ENCODE assay signal across 12 mouse cellular contexts in genomic region chr13:59676316-59677229, GRCm38 (mm10). TPM values are rescaled to one million over a fixed set of nuclear protein-coding genes. Genes with fewer than 3 reads are reported as not detected.
DNase-seq lines count a peak whose midpoint lies in the region; ATAC-seq lines count a peak whose summit lies in the region.
"Had no signal": no experiment of that assay in that cellular context is flagged by ENCODE, and none has a peak within 500 bp of the region (broad histone marks: within the 10 kb centered on the region; RNA-seq: fewer than 3 reads in every experiment).

No protein-coding gene starts in this region.

- H3K27ac ChIP-seq in heart, embryonic 14.5 days (replicated peaks in 1 of 2; ENCODE audit: control insufficient read depth in 1 of 2, insufficient read depth in 1 of 2, low read depth in 2 of 2, low read length in 2 of 2) = no peak overlapping the region
- H3K27ac ChIP-seq in embryonic facial prominence, embryonic 10.5 days (replicated peaks) = no peak overlapping the region
- H3K27ac ChIP-seq in kidney, embryonic 15.5 days = no peak overlapping the region

- H3K4me1 ChIP-seq in heart, embryonic 14.5 days (ENCODE audit: control insufficient read depth in 2 of 2, insufficient read depth in 2 of 2, low read length in 2 of 2) = peaks cover 2 to 7% of the 10 kb centered on the region in 2 experiments; a peak in 2 of 4 replicates
- H3K4me1 ChIP-seq in embryonic facial prominence, embryonic 10.5 days = peaks cover 37% of the 10 kb centered on the region
- H3K4me1 ChIP-seq in kidney, embryonic 15.5 days = peaks cover 21% of the 10 kb centered on the region

- H3K27me3 ChIP-seq in heart, embryonic 14.5 days (ENCODE audit: control insufficient read depth, insufficient read depth, low read length) = no peaks in the 10 kb centered on the region
- no peaks in the 10 kb centered on the region for H3K27me3 ChIP-seq in embryonic facial prominence, embryonic 10.5 days (replicated peaks; ENCODE audit: low read depth, poor library complexity, severe bottlenecking)
- no peaks in the 10 kb centered on the region for H3K27me3 ChIP-seq in kidney, embryonic 15.5 days

- H3K4me2 ChIP-seq in heart, embryonic 14.5 days (ENCODE audit: low read length) = no peak overlapping the region
- H3K4me2 ChIP-seq in kidney, embryonic 15.5 days = no peak overlapping the region

- no peak for DNase-seq in heart, postnatal 25 days (ENCODE audit: low spot score)
- DNase-seq in ES-CJ7 (ENCODE audit: low read depth, low spot score) = peak; percentile 54
- no peak for DNase-seq in embryonic facial prominence, embryonic 10.5 days (ENCODE audit: low spot score)
- no peak for DNase-seq in c-Kit-positive CD71-positive TER-119-positive erythroid progenitor cells, embryonic 14.5 days (ENCODE audit: low spot score)
- DNase-seq in embryo, embryonic 10 days (ENCODE audit: low spot score) = no peak

- no peak overlapping the region for H3K4me3 ChIP-seq in heart, embryonic 14.5 days (ENCODE audit: control insufficient read depth in 1 of 2, insufficient read depth in 1 of 2, low read depth in 1 of 2, low read length in 2 of 2)
- H3K4me3 ChIP-seq in embryonic facial prominence, embryonic 10.5 days = peak overlapping the region; percentile 91; the same call in 1 of the 2 replicates
- H3K4me3 ChIP-seq in kidney, embryonic 15.5 days (replicated peaks) = no peak overlapping the region

- intact Hi-C loops in heart, postnatal 25 days (cut with DNase I) = no loop called here

- H3K9me3 ChIP-seq in heart, embryonic 14.5 days (ENCODE audit: control insufficient read depth, low read length) = no peaks in the 10 kb centered on the region
- no peaks in the 10 kb centered on the region for H3K9me3 ChIP-seq in embryonic facial prominence, embryonic 10.5 days
- no peaks in the 10 kb centered on the region for H3K9me3 ChIP-seq in kidney, embryonic 15.5 days (replicated peaks)

- H3K36me3 ChIP-seq in heart, embryonic 14.5 days (ENCODE audit: control insufficient read depth, insufficient read depth, low read length) = no peaks in the 10 kb centered on the region
- no peaks in the 10 kb centered on the region; the same call in 1 of the 2 replicates for H3K36me3 ChIP-seq in embryonic facial prominence, embryonic 10.5 days (replicated peaks)
- no peaks in the 10 kb centered on the region for H3K36me3 ChIP-seq in kidney, embryonic 15.5 days

- 78% methylated on average over 12 of the region's 12 CpGs for WGBS in heart, embryonic 14.5 days
- WGBS in embryonic facial prominence, embryonic 10.5 days = 76% methylated on average over 12 of the region's 12 CpGs
- 70% methylated on average over 12 of the region's 12 CpGs for WGBS in kidney, embryonic 15.5 days

- H3K9ac ChIP-seq in heart, embryonic 14.5 days (ENCODE audit: low read length) = no peak overlapping the region
- no peak overlapping the region for H3K9ac ChIP-seq in kidney, embryonic 15.5 days

- 0 out of 2 replicates have a peak, but pooled peaks have one; percentile 22 for ATAC-seq in heart, embryonic 14.5 days (ENCODE audit: insufficient number of reproducible peaks, insufficient read depth, low FRiP score, low read depth)
- peak; percentile 36 for ATAC-seq in megakaryocyte progenitor cell, adult 5-6 weeks (replicated peaks; ENCODE audit: poor library complexity)
- no peak for ATAC-seq in kidney, embryonic 15.5 days (replicated peaks; ENCODE audit: low FRiP score)

RNA-seq across cellular contexts. Expression of gene Golm1, which starts 1.0 kb away (rescaled TPM):
- polyA plus RNA-seq in heart, embryonic 14.5 days (2014; fragmentation: Nextera tagmentation; extraction: Ambion mirVana) = 46.6 and 49.2 TPM in 2 replicates
- total RNA-seq in heart, postnatal 25 days (2021) = 10 to 100 TPM; 16.2 to 18.3 TPM
- 99.3 and 115 TPM in 2 replicates for polyA plus RNA-seq in embryonic facial prominence, embryonic 10.5 days (2016; fragmentation: Nextera tagmentation; extraction: Ambion mirVana)
- total RNA-seq in megakaryocyte progenitor cell, adult 5-6 weeks (2015) = 11.8 and 14.3 TPM in 2 replicates
- total RNA-seq in megakaryocyte progenitor cell, adult 5-6 weeks (2017) = 18.5 and 26.2 TPM in 2 replicates
- 37.9 and 40.5 TPM in 2 replicates for polyA plus RNA-seq in kidney, embryonic 15.5 days (2015; fragmentation: Nextera tagmentation; extraction: Ambion mirVana)

RNA-seq across cellular contexts. Expression of gene 4921517D22Rik, which starts 17.3 kb away (rescaled TPM):
- polyA plus RNA-seq in heart, embryonic 14.5 days (2014; fragmentation: Nextera tagmentation; extraction: Ambion mirVana) = not detected in 2 replicates
- total RNA-seq in heart, postnatal 25 days (2021) = not detected
- polyA plus RNA-seq in embryonic facial prominence, embryonic 10.5 days (2016; fragmentation: Nextera tagmentation; extraction: Ambion mirVana) = not detected in 2 replicates
- total RNA-seq in megakaryocyte progenitor cell, adult 5-6 weeks (2015) = 0.05 TPM in 1 of 2 replicates, not detected in the other
- total RNA-seq in megakaryocyte progenitor cell, adult 5-6 weeks (2017) = not detected in 2 replicates
- not detected in 2 replicates for polyA plus RNA-seq in kidney, embryonic 15.5 days (2015; fragmentation: Nextera tagmentation; extraction: Ambion mirVana)
- total RNA-seq: adrenal gland, postnatal 25 days; heart, adult 18-20 months; left cerebral cortex, adult 2 months had no signal
- polyA plus RNA-seq: intestine, embryonic 14.5 days had no signal

RNA-seq across cellular contexts. Expression of gene Spata31d1a, which starts 33.6 kb away (rescaled TPM):
- 0.05 TPM in 1 of 2 replicates, not detected in the other for polyA plus RNA-seq in heart, embryonic 14.5 days (2014; fragmentation: Nextera tagmentation; extraction: Ambion mirVana)
- not detected for total RNA-seq in heart, postnatal 25 days (2021)
- polyA plus RNA-seq in embryonic facial prominence, embryonic 10.5 days (2016; fragmentation: Nextera tagmentation; extraction: Ambion mirVana) = 0.02 and 0.14 TPM in 2 replicates
- total RNA-seq in megakaryocyte progenitor cell, adult 5-6 weeks (2015) = not detected in 2 replicates
- not detected in 2 replicates for total RNA-seq in megakaryocyte progenitor cell, adult 5-6 weeks (2017)
- 0.04 TPM in 1 of 2 replicates, not detected in the other for polyA plus RNA-seq in kidney, embryonic 15.5 days (2015; fragmentation: Nextera tagmentation; extraction: Ambion mirVana)
- total RNA-seq: adrenal gland, postnatal 25 days; heart, adult 18-20 months had no signal

RNA-seq across cellular contexts. Expression of gene Spata31d1b, which starts 35.5 kb away (rescaled TPM):
- not detected in 2 replicates for polyA plus RNA-seq in heart, embryonic 14.5 days (2014; fragmentation: Nextera tagmentation; extraction: Ambion mirVana)
- not detected for total RNA-seq in heart, postnatal 25 days (2021)
- polyA plus RNA-seq in embryonic facial prominence, embryonic 10.5 days (2016; fragmentation: Nextera tagmentation; extraction: Ambion mirVana) = not detected in 2 replicates
- not detected in 2 replicates for total RNA-seq in megakaryocyte progenitor cell, adult 5-6 weeks (2015)
- not detected in 2 replicates for total RNA-seq in megakaryocyte progenitor cell, adult 5-6 weeks (2017)
- 0.04 TPM in 1 of 2 replicates, not detected in the other for polyA plus RNA-seq in kidney, embryonic 15.5 days (2015; fragmentation: Nextera tagmentation; extraction: Ambion mirVana)
- total RNA-seq: adrenal gland, postnatal 25 days had no signal
- polyA plus RNA-seq: intestine, embryonic 14.5 days had no signal

RNA-seq across cellular contexts. Expression of gene Spata31d1d, which starts 55.0 kb away (rescaled TPM):
- not detected in 2 replicates for polyA plus RNA-seq in heart, embryonic 14.5 days (2014; fragmentation: Nextera tagmentation; extraction: Ambion mirVana)
- total RNA-seq in heart, postnatal 25 days (2021) = not detected
- polyA plus RNA-seq in embryonic facial prominence, embryonic 10.5 days (2016; fragmentation: Nextera tagmentation; extraction: Ambion mirVana) = not detected in 2 replicates
- not detected in 2 replicates for total RNA-seq in megakaryocyte progenitor cell, adult 5-6 weeks (2015)
- total RNA-seq in megakaryocyte progenitor cell, adult 5-6 weeks (2017) = not detected in 2 replicates
- not detected in 2 replicates for polyA plus RNA-seq in kidney, embryonic 15.5 days (2015; fragmentation: Nextera tagmentation; extraction: Ambion mirVana)
- total RNA-seq: adrenal gland, postnatal 25 days; heart, adult 18-20 months; left cerebral cortex, adult 2 months had no signal
- polyA plus RNA-seq: intestine, embryonic 14.5 days had no signal
